Mouse (Mus musculus) adipocyte (in vitro differentiated cells): ENCODE measurements around the gene Ppm1h.

Experiments used
- DNase-seq: peaks from one replicate; pipeline ENCODE4 v3.0.0-alpha.2; 2016; ENCODE audit warnings: low spot score

Ppm1h gene

DNA sequence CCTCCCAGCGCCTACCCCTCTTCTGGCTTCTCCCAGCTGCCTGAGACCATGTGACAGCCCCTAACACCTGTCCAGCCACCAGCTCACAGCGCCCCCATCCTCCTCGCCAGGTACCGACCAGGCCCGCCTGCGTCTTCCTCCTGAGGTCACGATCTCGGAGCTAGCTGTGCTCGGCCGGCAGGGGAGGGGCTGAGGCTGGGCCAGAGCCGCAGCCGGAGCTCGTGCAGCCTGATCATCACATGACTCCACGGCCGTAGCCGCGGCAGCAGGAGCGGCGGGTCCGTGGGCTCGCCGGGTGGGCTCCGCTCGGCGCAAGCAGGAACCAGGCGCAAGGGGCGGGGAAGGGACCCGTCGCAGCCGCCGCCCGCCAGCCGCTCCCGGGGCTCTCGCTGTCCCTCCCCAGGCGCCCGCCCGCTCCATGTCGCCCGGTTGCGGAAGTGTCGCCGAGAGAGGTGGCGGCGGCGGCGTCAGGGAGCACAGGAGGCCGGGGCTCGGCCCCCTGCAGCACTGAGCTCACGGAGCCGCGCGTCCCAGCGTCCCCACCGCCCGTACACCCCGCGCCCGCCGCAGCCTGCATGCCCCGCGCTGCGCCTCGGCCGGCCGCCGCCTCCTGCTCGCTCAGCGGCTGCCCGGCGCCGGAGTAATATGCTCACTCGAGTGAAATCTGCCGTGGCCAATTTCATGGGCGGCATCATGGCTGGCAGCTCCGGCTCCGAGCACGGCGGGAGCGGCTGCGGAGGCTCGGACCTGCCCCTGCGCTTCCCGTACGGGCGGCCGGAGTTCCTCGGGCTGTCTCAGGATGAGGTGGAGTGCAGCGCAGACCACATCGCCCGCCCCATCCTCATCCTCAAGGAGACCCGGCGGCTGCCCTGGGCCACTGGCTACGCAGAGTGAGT is at the start of gene Ppm1h:
Gene Ppm1h (plus strand): TSS at position 222 of the 896 bp plus-strand sequence.
- no peak for DNase-seq

DNA sequence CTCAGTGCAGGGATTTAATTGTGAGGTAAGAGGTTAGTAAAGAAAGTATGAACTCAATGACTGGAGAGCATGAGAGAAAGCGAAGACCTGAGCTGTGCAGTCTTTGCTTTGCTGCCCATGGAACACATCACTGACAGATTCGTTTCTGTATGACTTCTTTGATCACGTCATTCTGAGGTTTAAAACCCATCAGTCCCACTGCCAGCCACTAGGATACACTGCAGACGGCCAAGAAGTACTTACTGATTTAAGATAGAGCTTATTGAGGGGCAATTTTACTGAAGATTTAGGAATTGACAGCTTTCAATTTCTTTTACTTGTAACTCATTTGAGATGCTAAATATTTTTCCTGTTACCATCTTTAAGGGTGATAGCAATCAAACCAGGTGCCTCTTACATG is 49.6 kb upstream of the Ppm1h start:
- DNase-seq = no peak

- DNase-seq = no peak
Observed at GRCm38 (mm10) chr10:122639879-122640278, 38.7 kb upstream of the Ppm1h start.

DNA sequence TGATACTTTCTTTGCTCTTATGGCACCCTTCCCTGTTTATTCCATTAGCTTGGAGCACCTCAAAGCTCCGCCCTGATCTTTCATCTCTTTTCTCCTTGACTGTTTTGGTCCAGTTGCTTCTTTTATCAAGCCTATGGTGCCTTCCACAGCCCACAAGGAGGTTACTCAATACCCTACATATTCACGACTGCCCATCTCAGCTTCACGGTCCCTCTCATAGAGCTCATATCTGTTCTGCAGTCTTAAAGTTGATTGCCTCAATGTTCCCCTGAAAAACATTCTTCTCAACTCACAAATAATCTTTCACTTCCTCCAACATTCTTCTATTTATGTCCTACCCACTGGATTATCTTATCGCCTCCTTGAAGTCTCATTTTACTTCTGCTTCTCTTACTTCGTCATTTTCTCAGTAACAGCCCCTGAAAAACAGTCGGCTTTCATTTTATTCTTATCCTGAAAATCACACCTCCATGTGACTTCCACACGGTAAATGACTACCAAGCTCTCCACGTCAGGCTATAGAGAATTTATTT is 37.2 kb upstream of the Ppm1h start:
- DNase-seq = no peak

GRCm38 (mm10) chr10:122642125-122642524 is 36.4 kb upstream of the Ppm1h start:
- no peak for DNase-seq

GRCm38 (mm10) chr10:122651932-122652331 is 26.6 kb upstream of the Ppm1h start:
- no peak for DNase-seq

- no peak for DNase-seq
Observed at GRCm38 (mm10) chr10:122652578-122652977, 26.0 kb upstream of the Ppm1h start.

DNA sequence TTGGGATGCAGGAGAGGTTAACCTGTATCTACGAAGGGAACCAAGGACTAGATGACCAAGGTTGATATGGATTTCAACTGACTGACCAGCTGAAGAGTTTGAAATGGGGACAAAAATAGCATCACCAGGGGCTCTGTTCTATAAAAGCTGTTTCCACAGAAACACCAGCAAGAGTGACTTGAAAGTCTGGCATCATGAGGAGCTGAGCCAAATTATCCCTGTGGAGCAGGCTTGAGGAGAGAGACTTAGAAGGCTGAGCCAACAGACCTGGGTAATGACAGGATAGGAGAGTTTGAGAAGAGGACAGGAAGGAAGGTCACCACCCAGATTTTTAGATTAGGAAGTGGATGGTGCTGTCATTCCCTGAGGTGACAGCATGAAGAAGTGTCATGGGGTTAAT is 12.9 kb upstream of the Ppm1h start:
- no peak for DNase-seq

DNA sequence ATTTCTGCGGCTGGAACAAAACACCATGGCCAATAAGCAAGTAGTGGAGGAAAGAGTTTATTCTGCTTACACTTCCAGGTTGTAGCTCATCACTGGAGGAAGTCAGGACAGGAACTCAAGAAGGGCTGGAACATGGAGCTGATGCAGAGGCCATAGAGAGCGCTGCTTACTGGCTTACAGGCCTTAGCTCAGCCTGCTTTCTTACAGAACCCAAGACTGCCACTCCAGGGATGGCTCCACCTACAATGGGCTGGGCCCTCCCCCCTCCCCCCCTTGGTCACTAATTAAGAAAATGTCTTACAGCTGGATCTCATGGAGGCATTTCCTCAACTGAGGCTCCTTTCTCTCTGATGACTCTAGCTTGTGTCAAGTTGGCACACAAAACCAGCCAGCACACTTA is 7.3 kb upstream of the Ppm1h start:
- DNase-seq = no peak

DNA sequence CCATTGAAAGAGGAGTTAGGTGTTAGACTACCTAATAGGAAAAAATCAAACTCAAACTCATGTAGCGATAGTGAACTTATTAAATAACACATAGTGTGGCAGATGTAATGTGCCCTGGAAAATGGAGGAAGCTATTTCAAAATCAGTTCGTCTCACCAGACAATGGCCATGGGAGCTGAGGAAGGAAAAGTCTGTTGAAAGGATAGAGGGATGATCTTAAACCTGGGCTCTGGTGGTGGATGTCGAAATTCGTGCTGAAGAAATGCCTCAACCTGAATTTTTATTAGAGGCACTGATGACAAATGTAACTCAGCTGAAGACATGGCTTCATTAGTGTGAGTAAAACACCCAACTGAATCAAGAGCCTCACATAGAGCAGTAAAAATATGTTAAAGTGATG is 6.5 kb upstream of the Ppm1h start:
- DNase-seq = no peak

DNA sequence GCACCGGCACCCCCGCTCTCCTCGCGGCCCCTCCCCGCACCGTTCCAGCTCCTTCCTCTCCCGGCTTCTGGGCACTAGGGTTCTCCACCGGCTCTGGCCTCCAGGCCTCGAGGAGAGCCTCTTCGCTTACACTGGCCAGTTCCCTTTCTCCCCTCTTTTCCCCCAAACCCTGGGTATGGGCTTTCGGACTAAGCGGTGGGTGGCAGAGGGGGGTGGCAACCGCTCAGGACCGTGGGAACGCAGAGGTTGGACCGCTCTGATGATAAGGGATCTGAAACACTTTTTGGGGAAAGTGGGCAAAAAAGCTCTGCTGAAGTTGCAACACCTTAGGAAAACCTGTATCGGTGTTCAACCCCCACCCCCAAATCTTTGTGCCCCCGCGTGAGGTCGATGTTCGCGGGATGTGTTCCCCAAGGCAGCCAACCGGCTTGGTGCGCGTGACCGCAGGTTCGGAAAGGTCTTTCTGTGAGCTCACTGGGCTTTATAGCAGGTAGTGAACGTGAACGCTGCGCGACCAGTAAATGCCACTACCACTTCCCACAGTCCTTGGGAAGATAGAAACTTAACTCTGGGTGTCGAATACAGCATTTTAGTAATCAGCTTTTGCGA is 979 bp downstream of the Ppm1h start:
- DNase-seq = no peak

DNA sequence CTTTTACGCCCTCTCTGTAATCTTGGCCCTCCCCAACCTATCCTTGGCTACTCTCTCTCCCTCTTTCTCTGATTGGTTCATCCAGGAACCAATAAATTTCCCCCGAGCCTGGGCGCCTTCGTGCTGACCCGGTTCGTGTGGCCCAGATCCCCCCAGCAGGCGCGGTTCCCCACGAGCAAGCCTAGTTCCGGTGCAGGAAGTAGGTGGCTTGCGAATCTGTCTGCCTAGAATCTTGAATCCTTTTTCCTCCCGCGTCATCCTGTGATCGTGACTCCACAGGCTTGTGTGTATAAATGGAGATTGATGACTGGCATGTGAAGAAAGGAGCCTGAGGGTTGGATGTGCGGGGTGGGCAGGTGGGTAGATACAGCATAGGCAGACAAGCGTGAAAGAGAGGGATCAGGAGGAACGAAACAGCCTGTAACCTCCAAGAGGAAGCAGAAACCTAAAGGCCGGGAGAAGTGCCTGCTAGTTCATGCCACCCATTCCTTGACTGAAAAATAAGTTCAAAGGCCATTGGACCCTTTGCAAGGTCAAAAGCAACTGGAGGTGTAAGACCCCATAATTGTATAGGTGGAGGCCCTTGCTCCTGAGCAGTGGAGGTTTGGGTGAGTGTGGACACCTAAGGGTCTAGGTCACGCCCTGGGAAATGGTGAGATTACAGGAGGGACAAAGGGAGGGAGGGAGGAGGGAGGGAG is 2.0 kb downstream of the Ppm1h start:
- DNase-seq = no peak

- no peak for DNase-seq
Observed at GRCm38 (mm10) chr10:122681085-122681408, 2.5 kb downstream of the Ppm1h start.

DNA sequence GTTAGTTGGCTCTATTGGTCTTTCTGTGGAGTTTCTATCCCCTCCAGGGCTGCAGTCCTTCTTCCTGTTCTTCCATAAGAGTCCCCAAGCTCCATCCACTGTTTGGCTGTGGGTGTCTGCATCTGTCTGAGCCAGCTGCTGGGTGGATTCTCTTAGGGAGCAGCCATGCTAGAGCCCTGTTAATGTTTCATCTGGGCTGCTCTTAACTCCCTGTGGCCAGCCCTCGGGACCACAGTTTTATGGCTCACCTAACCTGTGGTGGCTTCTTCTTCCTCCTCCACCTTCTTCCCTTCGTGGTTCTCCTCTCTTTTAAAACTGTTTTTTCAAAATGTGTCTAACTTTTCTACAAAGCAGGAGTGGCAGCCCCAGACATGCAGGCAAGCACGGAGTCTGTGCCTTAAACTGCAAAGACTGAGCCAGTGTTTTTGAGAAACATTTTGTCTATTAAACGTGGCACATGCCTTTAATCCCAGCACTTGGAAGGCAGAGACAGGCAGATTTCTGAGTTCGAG is 5.3 kb downstream of the Ppm1h start:
- no peak for DNase-seq

- DNase-seq = no peak
Observed at GRCm38 (mm10) chr10:122685297-122685696, 6.7 kb downstream of the Ppm1h start.

GRCm38 (mm10) chr10:122685836-122686531 is 7.4 kb downstream of the Ppm1h start:
- no peak for DNase-seq

GRCm38 (mm10) chr10:122690698-122691097 is 12.1 kb downstream of the Ppm1h start:
- DNase-seq = no peak

- DNase-seq = no peak
Observed at GRCm38 (mm10) chr10:122693158-122693777, 14.7 kb downstream of the Ppm1h start.

DNA sequence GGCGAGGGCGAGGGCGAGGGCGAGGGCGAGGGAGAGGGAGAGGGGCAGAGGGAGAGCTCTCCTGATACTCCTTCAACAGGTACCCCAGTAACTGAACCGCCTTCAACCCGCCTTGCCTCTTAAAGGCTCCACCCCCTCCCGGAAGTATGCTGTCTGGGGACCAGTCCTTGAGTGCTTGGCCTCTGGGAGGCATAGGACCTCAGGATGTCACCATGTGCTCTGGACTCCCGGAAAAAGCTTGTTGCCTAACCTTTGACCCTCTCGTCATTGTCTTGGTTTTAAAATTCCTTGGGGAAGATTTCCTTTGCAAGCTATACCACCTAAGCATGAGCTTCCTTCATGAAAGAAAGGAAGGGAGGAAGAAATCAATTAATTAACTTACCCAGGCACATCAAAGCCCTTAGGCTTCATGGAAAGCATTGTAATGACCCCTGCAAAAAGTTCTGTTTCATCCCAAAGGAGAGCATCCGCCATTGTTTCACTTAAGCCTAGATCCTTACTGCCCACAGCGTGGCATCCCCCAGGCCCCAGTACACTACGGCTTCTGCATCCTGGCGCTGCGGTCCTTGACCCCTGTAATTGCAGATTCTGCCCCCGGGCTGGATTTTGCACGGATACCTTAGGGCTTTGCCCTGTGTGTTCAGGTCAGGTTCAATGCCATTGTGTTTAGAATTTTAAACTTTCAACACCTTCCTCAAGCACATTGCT is 15.5 kb downstream of the Ppm1h start:
- no peak for DNase-seq

DNA sequence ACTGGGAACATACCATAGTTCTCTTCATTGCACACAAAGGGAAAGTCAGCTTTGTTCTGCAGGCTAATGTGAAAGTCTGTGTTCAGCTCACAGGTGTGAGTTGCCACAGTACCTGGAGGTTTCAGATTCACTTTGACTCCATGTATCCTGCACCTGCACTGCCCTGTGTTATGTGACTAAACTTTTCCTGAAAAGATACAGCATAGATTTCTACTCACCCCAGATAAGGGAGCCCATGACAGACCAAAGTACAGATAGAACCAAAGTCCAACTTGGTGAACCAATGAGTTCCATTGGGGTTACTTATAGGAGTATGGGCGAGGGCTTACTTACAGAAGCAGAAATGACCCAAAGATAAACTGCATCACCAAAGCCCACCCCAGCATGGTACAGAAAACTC is 17.8 kb downstream of the Ppm1h start:
- no peak for DNase-seq

DNA sequence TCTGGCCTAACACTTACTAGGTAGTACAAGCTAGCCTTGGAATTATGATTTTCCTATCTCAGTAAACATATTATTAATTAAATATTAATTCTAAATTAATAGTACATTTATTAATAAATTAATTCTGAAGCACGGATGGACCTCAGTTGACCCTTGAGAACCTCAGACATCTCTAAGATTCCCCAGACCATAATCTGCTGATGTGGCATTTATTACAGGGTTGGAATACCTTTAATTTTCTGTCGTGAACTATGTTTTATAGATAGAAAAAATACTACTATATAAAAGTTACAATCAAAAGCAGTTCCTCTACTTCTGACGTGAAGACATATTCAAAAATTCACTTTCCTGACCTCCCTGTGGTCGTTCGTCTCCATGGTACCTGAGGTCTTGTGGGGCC is 19.8 kb downstream of the Ppm1h start:
- no peak for DNase-seq
